Mouse (Mus musculus): ENCODE measurements around the gene Vdr.

Vdr gene

GRCm38 (mm10) chr15:97809942-97810341, 100.5 kb downstream of the Vdr start:
- DNase-seq (ENCODE audit: low spot score), result no peak

- DNase-seq (ENCODE audit: low spot score), result no peak
Measured at GRCm38 (mm10) chr15:97809206-97809605, 101.2 kb downstream of the Vdr start.

GRCm38 (mm10) chr15:97808532-97808931, 101.9 kb downstream of the Vdr start:
- no peak for DNase-seq (ENCODE audit: low spot score)

- no peak for DNase-seq (ENCODE audit: low spot score)
Measured at GRCm38 (mm10) chr15:97807867-97808266, 102.6 kb downstream of the Vdr start.
